Mouse (Mus musculus) megakaryocyte progenitor cell, adult 5-6 weeks (primary cell): ENCODE results near the gene Olfr1034. TPM values are rescaled to one million over a fixed set of nuclear protein-coding genes. Genes with fewer than 3 reads are reported as not detected.
"Not testable (repeated sequence)": the region's sequence is repeated elsewhere in the genome, so short reads cannot be mapped to it uniquely, and the experiment has no call there.

Experiments
- ATAC-seq: replicated peaks from 2 replicates; pipeline ENCODE4 v1.8.0; 2016; ENCODE audit warnings: mild to moderate bottlenecking, moderate TSS enrichment, inconsistent platforms; ENCODE audit not compliant: poor library complexity
- total RNA-seq, 2 experiments: library from RNA; stranded (forward) in 1 of 2; stranded (reverse) in 1 of 2; fragments of 157-497, 149-512 nt in 1 of 2; fragments of 200-1000 nt in 1 of 2; gene quantifications; 2 replicates each; pipeline versions ENCODE4 v1.2.3 to v1.2.4; 2015 to 2017

Gene Olfr1034
- total RNA-seq (2015) (not detected in 2 replicates), total RNA-seq (2017) (not detected in 2 replicates)

- ATAC-seq, result no peak
Measured at GRCm38 (mm10) chr2:86045561-86045960, at the start of gene Olfr1034. TSS of gene Olfr1034 (plus strand) at chr2:86045861.

GRCm38 (mm10) chr2:86005240-86005639 is 40.4 kb upstream of the Olfr1034 start, which contains the start of gene Olfr1032:
TSS of gene Olfr1032 (plus strand) at chr2:86005540.
- ATAC-seq, result no peak

- ATAC-seq, result peak; percentile 64
Measured at GRCm38 (mm10) chr2:86020406-86020805, 25.3 kb upstream of the Olfr1034 start, which contains the start of gene Olfr1033. TSS of gene Olfr1033 (plus strand) at chr2:86020633.

- ATAC-seq, result not testable (repeated sequence)
Measured at GRCm38 (mm10) chr2:86021518-86021917, 24.1 kb upstream of the Olfr1034 start.

GRCm38 (mm10) chr2:86050777-86051176 is 5.1 kb downstream of the Olfr1034 start:
- ATAC-seq, result not testable (repeated sequence)

- ATAC-seq, result not testable (repeated sequence)
Measured at GRCm38 (mm10) chr2:86063766-86064165, 18.1 kb downstream of the Olfr1034 start.

- no peak for ATAC-seq
Measured at GRCm38 (mm10) chr2:86070189-86070588, 24.5 kb downstream of the Olfr1034 start.

GRCm38 (mm10) chr2:86073692-86074091 is 28.0 kb downstream of the Olfr1034 start, which contains the start of gene Olfr1036:
TSS of gene Olfr1036 (plus strand) at chr2:86073992.
- ATAC-seq, result not testable (repeated sequence)

GRCm38 (mm10) chr2:86080478-86080877 is 34.8 kb downstream of the Olfr1034 start:
- peak; percentile 52; the same call in 1 of the 2 replicates for ATAC-seq

GRCm38 (mm10) chr2:86087285-86087684 is 41.6 kb downstream of the Olfr1034 start, which contains the start of gene Olfr1037:
TSS of gene Olfr1037 (minus strand) at chr2:86087385.
- ATAC-seq, result no peak

Other genes starting within 250 kb of the Olfr1034 start
- gene Olfr1016, start 243.3 kb upstream of the Olfr1034 start, total RNA-seq (2015), result not detected in 2 replicates
- not detected in 2 replicates for gene Olfr1016, start 243.3 kb upstream of the Olfr1034 start, total RNA-seq (2017)
- gene Olfr1018, start 227.4 kb upstream of the Olfr1034 start, total RNA-seq (2015), result not detected in 2 replicates
- not detected in 2 replicates for gene Olfr1018, start 227.4 kb upstream of the Olfr1034 start, total RNA-seq (2017)
- not detected in 2 replicates for gene Olfr1019, start 200.4 kb upstream of the Olfr1034 start, total RNA-seq (2015)
- gene Olfr1019, start 200.4 kb upstream of the Olfr1034 start, total RNA-seq (2017), result not detected in 2 replicates
- gene Olfr1020, start 198.8 kb upstream of the Olfr1034 start, total RNA-seq (2015), result not detected in 2 replicates
- gene Olfr1020, start 198.8 kb upstream of the Olfr1034 start, total RNA-seq (2017), result not detected in 2 replicates
- not detected in 2 replicates for gene Olfr1022, start 177.3 kb upstream of the Olfr1034 start, total RNA-seq (2015)
- gene Olfr1022, start 177.3 kb upstream of the Olfr1034 start, total RNA-seq (2017), result not detected in 2 replicates
- gene Olfr1023, start 160.2 kb upstream of the Olfr1034 start, total RNA-seq (2015), result not detected in 2 replicates
- gene Olfr1023, start 160.2 kb upstream of the Olfr1034 start, total RNA-seq (2017), result not detected in 2 replicates
- not detected in 2 replicates for gene Olfr1024, start 140.8 kb upstream of the Olfr1034 start, total RNA-seq (2015)
- not detected in 2 replicates for gene Olfr1024, start 140.8 kb upstream of the Olfr1034 start, total RNA-seq (2017)
- not detected in 2 replicates for gene Olfr1025-ps1, start 130.7 kb upstream of the Olfr1034 start, total RNA-seq (2015)
- not detected in 2 replicates for gene Olfr1025-ps1, start 130.7 kb upstream of the Olfr1034 start, total RNA-seq (2017)
- not detected in 2 replicates for gene Olfr1026, start 124.3 kb upstream of the Olfr1034 start, total RNA-seq (2015)
- not detected in 2 replicates for gene Olfr1026, start 124.3 kb upstream of the Olfr1034 start, total RNA-seq (2017)
- not detected in 2 replicates for gene Olfr1028, start 95.4 kb upstream of the Olfr1034 start, total RNA-seq (2015)
- not detected in 2 replicates for gene Olfr1028, start 95.4 kb upstream of the Olfr1034 start, total RNA-seq (2017)
- not detected in 2 replicates for gene Olfr1029, start 72.0 kb upstream of the Olfr1034 start, total RNA-seq (2015)
- not detected in 2 replicates for gene Olfr1029, start 72.0 kb upstream of the Olfr1034 start, total RNA-seq (2017)
- gene Olfr1030, start 66.6 kb upstream of the Olfr1034 start, total RNA-seq (2015), result not detected in 2 replicates
- not detected in 2 replicates for gene Olfr1030, start 66.6 kb upstream of the Olfr1034 start, total RNA-seq (2017)
- not detected in 2 replicates for gene Olfr1031, start 55.6 kb upstream of the Olfr1034 start, total RNA-seq (2015)
- gene Olfr1031, start 55.6 kb upstream of the Olfr1034 start, total RNA-seq (2017), result not detected in 2 replicates
- gene Olfr1032, start 40.3 kb upstream of the Olfr1034 start, total RNA-seq (2015), result not detected in 2 replicates
- not detected in 2 replicates for gene Olfr1032, start 40.3 kb upstream of the Olfr1034 start, total RNA-seq (2017)
- 0.10 and 0.24 TPM in 2 replicates for gene Olfr1033, start 25.2 kb upstream of the Olfr1034 start, total RNA-seq (2015)
- 0.14 TPM in 1 of 2 replicates, not detected in the other for gene Olfr1033, start 25.2 kb upstream of the Olfr1034 start, total RNA-seq (2017)
- not detected in 2 replicates for gene Olfr1036, start 28.1 kb downstream of the Olfr1034 start, total RNA-seq (2015)
- not detected in 2 replicates for gene Olfr1036, start 28.1 kb downstream of the Olfr1034 start, total RNA-seq (2017)
- not detected in 2 replicates for gene Olfr1037, start 41.5 kb downstream of the Olfr1034 start, total RNA-seq (2015)
- not detected in 2 replicates for gene Olfr1037, start 41.5 kb downstream of the Olfr1034 start, total RNA-seq (2017)
- not detected in 2 replicates for gene Olfr1039, start 90.1 kb downstream of the Olfr1034 start, total RNA-seq (2015)
- not detected in 2 replicates for gene Olfr1039, start 90.1 kb downstream of the Olfr1034 start, total RNA-seq (2017)
- not detected in 2 replicates for gene Olfr1040, start 100.9 kb downstream of the Olfr1034 start, total RNA-seq (2015)
- gene Olfr1040, start 100.9 kb downstream of the Olfr1034 start, total RNA-seq (2017), result not detected in 2 replicates
- gene Olfr1042, start 116.0 kb downstream of the Olfr1034 start, total RNA-seq (2015), result not detected in 2 replicates
- gene Olfr1042, start 116.0 kb downstream of the Olfr1034 start, total RNA-seq (2017), result not detected in 2 replicates
- gene Olfr1043, start 121.7 kb downstream of the Olfr1034 start, total RNA-seq (2015), result not detected in 2 replicates
- gene Olfr1043, start 121.7 kb downstream of the Olfr1034 start, total RNA-seq (2017), result not detected in 2 replicates
- gene Olfr1044, start 132.0 kb downstream of the Olfr1034 start, total RNA-seq (2015), result not detected in 2 replicates
- not detected in 2 replicates for gene Olfr1044, start 132.0 kb downstream of the Olfr1034 start, total RNA-seq (2017)
- not detected in 2 replicates for gene Olfr52, start 139.8 kb downstream of the Olfr1034 start, total RNA-seq (2015)
- gene Olfr52, start 139.8 kb downstream of the Olfr1034 start, total RNA-seq (2017), result not detected in 2 replicates
- not detected in 2 replicates for gene Olfr1045, start 157.1 kb downstream of the Olfr1034 start, total RNA-seq (2015)
- not detected in 2 replicates for gene Olfr1045, start 157.1 kb downstream of the Olfr1034 start, total RNA-seq (2017)
- gene Olfr1046, start 173.5 kb downstream of the Olfr1034 start, total RNA-seq (2015), result not detected in 2 replicates
- gene Olfr1046, start 173.5 kb downstream of the Olfr1034 start, total RNA-seq (2017), result not detected in 2 replicates
- gene Olfr1047, start 185.5 kb downstream of the Olfr1034 start, total RNA-seq (2015), result not detected in 2 replicates
- gene Olfr1047, start 185.5 kb downstream of the Olfr1034 start, total RNA-seq (2017), result not detected in 2 replicates
- gene Olfr1048, start 194.4 kb downstream of the Olfr1034 start, total RNA-seq (2015), result not detected in 2 replicates
- gene Olfr1048, start 194.4 kb downstream of the Olfr1034 start, total RNA-seq (2017), result not detected in 2 replicates
- gene Olfr1049, start 212.5 kb downstream of the Olfr1034 start, total RNA-seq (2015), result not detected in 2 replicates
- not detected in 2 replicates for gene Olfr1049, start 212.5 kb downstream of the Olfr1034 start, total RNA-seq (2017)
- not detected in 2 replicates for gene Olfr1051, start 233.2 kb downstream of the Olfr1034 start, total RNA-seq (2015)
- not detected in 2 replicates for gene Olfr1051, start 233.2 kb downstream of the Olfr1034 start, total RNA-seq (2017)
- gene Olfr1052, start 246.6 kb downstream of the Olfr1034 start, total RNA-seq (2015), result not detected in 2 replicates
- not detected in 2 replicates for gene Olfr1052, start 246.6 kb downstream of the Olfr1034 start, total RNA-seq (2017)